Mouse (Mus musculus): ENCODE measurements around the gene Ttc7b.
A peak's percentile ranks its signal among the peaks of the same experiment; 100 is the strongest.

Gene Ttc7b

GRCm38 (mm10) chr12:100520077-100520793, 391 bp downstream of the Ttc7b start:
- DNase-seq = peak; percentile 65

DNA sequence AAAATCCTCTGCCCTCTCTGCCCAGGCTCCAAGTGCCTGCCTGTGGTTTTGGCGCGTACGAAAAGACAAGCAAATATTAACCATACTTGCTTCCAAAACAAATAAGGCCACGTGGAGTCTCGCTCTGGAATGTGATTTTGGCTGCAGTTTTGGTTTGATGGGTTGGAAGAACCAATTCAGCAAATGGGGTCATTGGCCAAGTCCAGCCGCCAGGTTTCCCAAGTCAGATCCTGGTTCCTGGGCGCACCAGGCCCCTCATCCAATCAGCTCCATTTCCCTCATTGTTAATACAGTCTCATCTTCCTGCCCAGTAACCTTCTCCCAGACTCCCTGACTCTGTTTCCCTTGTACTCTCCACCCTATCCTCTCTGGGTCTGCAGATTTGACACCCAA, 946 bp downstream of the Ttc7b start:
- peak; percentile 47 for DNase-seq

- DNase-seq = no peak
Observed at GRCm38 (mm10) chr12:100517371-100517770, 3.3 kb downstream of the Ttc7b start.

- no peak for DNase-seq
Observed at GRCm38 (mm10) chr12:100516161-100516838, 4.3 kb downstream of the Ttc7b start.

GRCm38 (mm10) chr12:100515493-100515892, 5.1 kb downstream of the Ttc7b start:
- no peak for DNase-seq

GRCm38 (mm10) chr12:100514611-100515010, 6.0 kb downstream of the Ttc7b start:
- DNase-seq = no peak

DNA sequence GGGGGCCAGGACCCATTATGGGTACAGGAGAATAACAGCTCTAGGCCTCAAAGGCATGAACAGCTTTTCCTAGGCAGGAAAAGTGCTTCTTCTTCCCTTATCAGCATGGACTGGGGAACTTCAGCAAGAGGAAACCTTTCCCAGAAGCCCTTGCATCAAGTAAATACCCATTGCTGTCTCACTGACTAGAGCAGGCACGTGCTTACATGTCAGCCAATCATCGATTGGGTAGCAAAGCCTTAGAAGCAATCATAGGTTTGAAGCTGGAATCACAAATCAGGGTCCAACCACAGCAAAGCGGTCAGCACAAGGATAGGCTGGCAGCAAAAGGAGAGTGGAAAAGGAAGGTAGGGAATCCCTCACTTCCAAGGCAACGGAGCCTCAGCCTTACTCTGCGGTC, 7.5 kb downstream of the Ttc7b start:
- no peak for DNase-seq

DNA sequence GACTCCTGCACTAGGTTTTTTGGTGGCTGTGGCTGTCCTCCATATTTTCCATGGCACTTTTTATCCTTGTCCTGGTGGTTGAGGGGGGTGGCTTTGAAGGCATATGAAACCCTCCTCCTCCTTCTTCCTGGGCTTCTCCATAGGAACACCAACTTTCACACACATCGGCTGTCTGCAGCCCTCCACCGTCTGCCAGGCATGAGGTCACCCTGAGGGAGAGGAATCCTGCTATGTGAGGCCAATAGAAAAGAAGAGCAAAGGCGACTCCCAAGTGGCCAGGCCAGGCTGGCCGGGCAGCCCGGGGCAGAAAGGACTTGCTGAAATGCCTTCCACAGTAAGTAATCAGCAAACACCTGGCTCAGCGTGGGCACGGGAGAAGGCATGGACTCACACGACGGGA, 8.0 kb downstream of the Ttc7b start:
- DNase-seq = peak; percentile 44

DNA sequence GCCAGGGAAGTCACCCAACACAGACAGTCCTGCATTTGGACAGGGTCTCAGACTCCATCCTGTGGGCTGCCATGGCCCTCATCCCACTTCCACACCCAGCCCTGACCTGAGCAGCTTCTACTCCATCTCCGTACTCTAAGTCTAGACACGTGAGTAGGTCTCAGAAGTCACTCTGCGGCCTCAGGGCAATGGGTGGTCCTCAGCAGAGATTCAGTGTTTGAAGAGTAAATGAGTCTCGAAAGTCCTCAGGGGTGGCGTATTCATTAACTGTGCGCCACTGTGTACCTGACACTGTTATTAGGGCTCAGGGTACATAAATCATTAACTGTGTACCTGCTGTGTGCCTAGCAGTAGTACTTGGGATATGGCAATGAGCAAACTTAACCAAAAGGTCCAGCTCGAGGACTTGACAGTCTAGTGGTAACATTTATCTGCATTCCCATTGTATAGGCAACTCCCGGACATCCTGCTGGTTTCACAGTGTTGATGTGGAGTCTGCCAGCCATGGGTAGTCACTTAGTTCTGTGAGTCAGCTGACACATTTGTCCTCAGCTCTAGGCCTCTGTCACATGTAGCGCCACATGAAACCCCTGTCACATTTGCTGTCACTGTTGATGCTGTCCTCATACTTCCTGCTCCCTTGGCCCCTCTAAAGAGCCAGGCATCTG, 10.9 kb downstream of the Ttc7b start:
- DNase-seq = no peak

GRCm38 (mm10) chr12:100508668-100509067, 12.0 kb downstream of the Ttc7b start:
- DNase-seq = no peak

GRCm38 (mm10) chr12:100505484-100505883, 15.1 kb downstream of the Ttc7b start:
- no peak for DNase-seq

DNA sequence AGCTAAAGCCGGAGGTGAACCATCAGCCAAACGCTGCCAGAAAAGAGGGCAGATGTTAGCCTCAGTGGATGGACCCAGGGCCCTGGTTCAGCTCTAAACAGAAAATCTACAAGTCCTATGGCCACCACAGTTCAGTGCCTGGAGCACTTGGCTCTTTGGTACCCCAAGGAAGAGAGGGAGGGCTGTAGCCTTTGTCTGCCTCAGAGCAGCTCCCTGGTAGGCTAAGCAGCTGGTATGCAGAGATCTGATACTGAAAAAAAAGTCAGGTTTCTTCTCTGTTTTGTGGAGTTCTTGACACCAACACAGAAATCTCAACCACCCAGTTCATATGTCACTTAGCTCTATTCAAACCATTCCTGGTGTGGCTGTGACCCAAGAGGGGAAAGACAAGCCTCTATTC, 16.0 kb downstream of the Ttc7b start:
- no peak for DNase-seq

DNA sequence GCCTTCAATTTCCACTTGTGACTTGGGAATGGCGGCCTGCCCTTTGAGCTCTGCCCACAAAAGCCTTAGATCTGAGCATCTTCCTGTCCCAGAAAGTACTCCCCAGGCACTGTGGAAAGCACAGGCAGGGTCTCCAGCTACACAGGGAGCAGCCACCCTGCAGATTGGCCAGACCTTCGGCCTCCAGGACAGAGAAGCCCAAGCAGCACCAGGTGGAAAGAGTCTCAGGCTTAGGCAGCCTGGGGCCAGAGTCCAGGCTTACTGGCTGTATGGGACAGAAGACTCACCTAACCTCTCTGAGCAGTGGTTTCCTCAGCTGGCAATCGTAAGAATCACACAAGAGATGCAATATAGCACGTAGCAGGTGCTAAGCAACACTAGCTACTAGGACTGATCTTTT, 17.0 kb downstream of the Ttc7b start:
- DNase-seq = no peak

DNA sequence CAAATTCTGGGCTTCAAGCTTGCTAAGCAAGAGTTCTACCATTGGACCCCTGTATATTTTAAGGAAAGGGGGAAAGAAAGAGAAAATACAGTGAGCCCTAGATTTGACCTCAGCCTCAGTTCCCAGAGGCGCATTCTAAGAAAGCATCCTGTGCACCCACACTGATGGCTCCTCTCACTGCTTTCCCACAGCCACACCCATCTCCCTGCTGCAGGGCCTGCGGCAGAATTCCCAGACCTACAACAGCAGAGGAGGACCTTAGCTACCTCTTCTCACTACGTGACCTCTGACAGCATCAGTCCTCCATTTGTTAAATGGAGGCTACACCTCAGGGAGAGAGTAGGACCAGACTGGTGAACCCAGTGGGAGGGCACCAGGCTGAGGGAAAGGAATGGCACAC, 18.1 kb downstream of the Ttc7b start:
- no peak for DNase-seq

DNA sequence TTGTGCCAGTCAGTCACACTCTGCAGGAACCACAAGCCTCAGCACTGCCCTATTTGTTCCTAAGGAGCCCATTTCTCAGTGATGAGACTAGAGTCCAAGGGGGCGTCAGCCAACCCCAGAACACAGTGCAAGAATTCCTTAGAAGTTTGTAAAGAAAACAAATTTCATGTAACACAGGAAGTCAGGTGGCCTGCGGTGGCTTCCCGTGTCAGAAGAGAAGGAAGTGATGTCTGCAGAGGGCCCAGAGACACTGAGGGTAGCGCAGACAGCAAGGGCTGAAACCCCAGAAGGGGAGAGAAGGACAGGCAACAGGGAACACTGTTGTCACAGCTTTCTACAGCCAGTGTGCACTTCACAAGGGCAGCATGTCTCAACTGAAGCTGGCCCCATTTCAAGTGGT, 19.4 kb downstream of the Ttc7b start:
- DNase-seq = no peak

DNA sequence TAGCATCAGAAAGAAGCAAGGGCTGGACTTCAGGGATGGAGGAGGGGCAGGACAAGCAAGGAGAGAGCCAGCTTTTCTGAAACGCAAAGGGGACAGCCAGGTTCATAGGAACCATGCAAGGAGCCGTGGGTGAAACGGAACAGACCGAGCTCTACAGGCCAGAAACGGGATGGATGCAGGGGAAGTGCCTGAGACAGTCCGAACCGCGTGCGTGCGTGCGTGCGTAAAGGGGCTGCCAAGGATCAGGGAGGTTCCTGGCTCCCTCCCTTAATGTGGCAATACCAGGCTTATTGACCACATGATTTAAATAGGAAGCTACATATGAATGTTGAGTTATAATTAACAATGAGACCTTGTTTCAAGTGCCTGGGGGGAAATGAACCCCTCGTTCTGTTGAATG, 21.2 kb downstream of the Ttc7b start:
- DNase-seq = no peak

GRCm38 (mm10) chr12:100498006-100498405, 22.6 kb downstream of the Ttc7b start:
- no peak for DNase-seq

DNA sequence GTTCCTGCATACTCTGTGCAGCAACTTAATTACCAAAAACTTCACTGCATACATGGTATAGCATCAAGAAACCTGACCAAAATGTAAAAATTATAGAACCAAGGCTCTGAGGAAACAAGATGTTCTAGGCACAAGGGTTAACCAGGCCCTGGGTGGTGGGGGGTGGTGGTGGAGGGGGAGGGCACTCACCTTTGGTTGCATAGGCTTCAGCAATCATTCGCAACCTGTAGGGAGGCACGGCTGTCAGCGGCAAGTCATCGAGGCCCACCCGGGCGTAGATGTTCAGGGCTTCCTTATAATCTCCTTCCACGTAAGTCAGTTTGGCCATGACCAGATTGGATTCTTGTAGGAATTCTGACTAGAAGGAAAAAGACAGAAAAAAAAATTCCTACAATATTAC, 25.5 kb downstream of the Ttc7b start:
- DNase-seq = no peak

GRCm38 (mm10) chr12:100493211-100493610, 27.4 kb downstream of the Ttc7b start:
- DNase-seq = no peak

GRCm38 (mm10) chr12:100492676-100493075, 27.9 kb downstream of the Ttc7b start:
- DNase-seq = no peak

GRCm38 (mm10) chr12:100491967-100492611, 28.5 kb downstream of the Ttc7b start:
- no peak for DNase-seq

DNA sequence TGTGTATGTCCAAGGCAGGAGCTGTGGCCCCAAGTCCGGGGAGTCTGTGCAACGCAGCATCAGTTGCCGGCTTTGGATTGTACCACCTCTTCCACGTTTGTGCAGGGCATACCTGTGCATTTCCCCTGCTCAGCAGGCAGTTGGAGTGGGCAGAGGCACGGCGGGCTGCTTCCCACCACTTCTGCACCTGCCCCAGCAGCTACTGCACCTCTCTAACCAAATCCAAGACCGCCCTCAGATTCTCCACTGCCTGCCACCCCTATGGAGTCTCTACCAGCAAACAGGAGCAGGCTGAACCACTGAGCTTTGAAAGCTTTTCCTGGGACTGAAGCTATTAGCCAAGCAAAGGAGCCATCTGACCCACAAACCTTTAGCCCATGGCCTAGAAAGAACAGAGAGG, 30.8 kb downstream of the Ttc7b start:
- DNase-seq = no peak

GRCm38 (mm10) chr12:100488368-100488767, 32.3 kb downstream of the Ttc7b start:
- no peak for DNase-seq

- DNase-seq = peak; percentile 44
Observed at GRCm38 (mm10) chr12:100486232-100486631, 34.4 kb downstream of the Ttc7b start.

All from lung, postnatal 10 days (tissue).